Mouse (Mus musculus) forebrain, embryonic 16.5 days (tissue): ENCODE data around the gene Ccdc173. TPM values are rescaled to one million over a fixed set of nuclear protein-coding genes. Genes with fewer than 3 reads are reported as not detected.
A peak's percentile ranks its signal among the peaks of the same experiment; 100 is the strongest.

Source experiments
- ATAC-seq: fragments of 200-750 bp; cut with Nextera tagmentation; 2 replicates; pipeline ENCODE4 v1.8.0; 2017; ENCODE audit warnings: mild to moderate bottlenecking, moderate library complexity
- H3K27ac ChIP-seq: fragments of 300-500 bp; sonication (generic); 2 replicates; pipeline ENCODE4 v1.5.1; 2014; ENCODE audit warnings: low read length, control low read depth
- H3K27me3 ChIP-seq: fragments of 300-500 bp; sonication (generic); replicated peaks from 2 replicates; pipeline ENCODE4 v1.6.1; 2014; ENCODE audit warnings: low read length; ENCODE audit not compliant: control insufficient read depth, insufficient read depth
- H3K36me3 ChIP-seq: fragments of 300-500 bp; sonication (generic); 2 replicates; pipeline ENCODE4 v1.6.1; 2014; ENCODE audit not compliant: control insufficient read depth, insufficient read depth
- H3K4me1 ChIP-seq: fragments of 300-500 bp; sonication (generic); replicated peaks from 2 replicates; pipeline ENCODE4 v1.6.1; 2014; ENCODE audit warnings: low read length; ENCODE audit not compliant: control insufficient read depth, insufficient read depth
- H3K4me2 ChIP-seq: fragments of 300-500 bp; sonication (generic); 2 replicates; pipeline ENCODE4 v1.6.1; 2014; ENCODE audit warnings: mild to moderate bottlenecking, low read length, control low read depth
- H3K4me3 ChIP-seq: fragments of 300-500 bp; sonication (generic); replicated peaks from 2 replicates; pipeline ENCODE4 v1.5.1; 2014; ENCODE audit warnings: mild to moderate bottlenecking, low read length, control low read depth
- H3K9ac ChIP-seq: fragments of 300-500 bp; sonication (generic); replicated peaks from 2 replicates; pipeline ENCODE4 v1.6.1; 2014; ENCODE audit warnings: low read depth, low read length, control low read depth
- H3K9me3 ChIP-seq: fragments of 300-500 bp; sonication (generic); 2 replicates; pipeline ENCODE4 v1.6.1; 2016; ENCODE audit warnings: low read length; ENCODE audit not compliant: control insufficient read depth
- WGBS: fragments of 180-500 bp; shearing (Covaris S2); extraction: QIAGEN DNeasy Blood & Tissue Kit; methylation state at CpG from one replicate; pipeline ENCODE4 v1.1.7; 2014; 5-methylcytosine and 5-hydroxymethylcytosine counted together
- polyA plus RNA-seq: library from polyadenylated mRNA; unstranded; fragments of >200 nt; fragmentation: Nextera tagmentation; extraction: Ambion mirVana; gene quantifications from 2 replicates; pipeline ENCODE4 v1.2.1, GENCODE M21; 2015

Gene Ccdc173
- polyA plus RNA-seq, 1 experiment from 2014 or later, result 1.9 TPM

- 76% methylated on average over 8 of the region's 8 CpGs for WGBS
- H3K27me3 ChIP-seq, result no peaks in the 10 kb centered on the region
- H3K4me2 ChIP-seq, result no peak overlapping the region
- H3K9me3 ChIP-seq, result no peaks in the 10 kb centered on the region
- ATAC-seq, result no peak
- H3K9ac ChIP-seq, result no peak overlapping the region
- H3K27ac ChIP-seq, result no peak overlapping the region
- no peaks in the 10 kb centered on the region for H3K36me3 ChIP-seq
- no peak overlapping the region for H3K4me3 ChIP-seq
- no peaks in the 10 kb centered on the region for H3K4me1 ChIP-seq
These were observed 14.4 kb upstream of the Ccdc173 start for GRCm38 (mm10) chr2:69803756-69804155.

- no peak overlapping the region for H3K9ac ChIP-seq
- no peaks in the 10 kb centered on the region for H3K27me3 ChIP-seq
- H3K4me2 ChIP-seq, result no peak overlapping the region
- no peaks in the 10 kb centered on the region for H3K4me1 ChIP-seq
- no peaks in the 10 kb centered on the region for H3K9me3 ChIP-seq
- no peak for ATAC-seq
- H3K36me3 ChIP-seq, result no peaks in the 10 kb centered on the region
- H3K27ac ChIP-seq, result no peak overlapping the region
- WGBS, result 63% methylated on average over 5 of the region's 5 CpGs
- no peak overlapping the region for H3K4me3 ChIP-seq
These were observed 13.5 kb upstream of the Ccdc173 start for GRCm38 (mm10) chr2:69802911-69803312.

GRCm38 (mm10) chr2:69790722-69791121 is 1.3 kb upstream of the Ccdc173 start:
- peaks cover 7% of the 10 kb centered on the region; the same call in 1 of the 2 replicates for H3K4me1 ChIP-seq

GRCm38 (mm10) chr2:69790285-69790684 is 910 bp upstream of the Ccdc173 start:
- peaks cover 7% of the 10 kb centered on the region; the same call in 1 of the 2 replicates for H3K4me1 ChIP-seq
- peak overlapping the region; percentile 72 for H3K4me2 ChIP-seq
- H3K27me3 ChIP-seq, result no peaks in the 10 kb centered on the region
- under 1% methylated on average over 10 of the region's 10 CpGs for WGBS
- peaks cover 9% of the 10 kb centered on the region for H3K36me3 ChIP-seq
- H3K9ac ChIP-seq, result no peak overlapping the region; the same call in 1 of the 2 replicates
- no peak overlapping the region for H3K27ac ChIP-seq
- no peaks in the 10 kb centered on the region for H3K9me3 ChIP-seq
- ATAC-seq, result 0 out of 2 replicates have a peak, but pooled peaks have one; percentile 15
- peak overlapping the region; percentile 67 for H3K4me3 ChIP-seq

More at GRCm38 (mm10) chr2:69790722-69791121, 1.3 kb upstream of the Ccdc173 start:
- Histone ChIP-seq H3K9ac (no peak overlapping the region), H3K27ac (no peak overlapping the region), H3K36me3 (peaks cover 13% of the 10 kb centered on the region), H3K4me3 (peak overlapping the region; percentile 67; the same call in 1 of the 2 replicates), H3K27me3 (no peaks in the 10 kb centered on the region), H3K4me2 (peak overlapping the region; percentile 72), H3K9me3 (no peaks in the 10 kb centered on the region)
- 69% methylated on average over 4 of the region's 4 CpGs for WGBS
- no peak for ATAC-seq

DNA sequence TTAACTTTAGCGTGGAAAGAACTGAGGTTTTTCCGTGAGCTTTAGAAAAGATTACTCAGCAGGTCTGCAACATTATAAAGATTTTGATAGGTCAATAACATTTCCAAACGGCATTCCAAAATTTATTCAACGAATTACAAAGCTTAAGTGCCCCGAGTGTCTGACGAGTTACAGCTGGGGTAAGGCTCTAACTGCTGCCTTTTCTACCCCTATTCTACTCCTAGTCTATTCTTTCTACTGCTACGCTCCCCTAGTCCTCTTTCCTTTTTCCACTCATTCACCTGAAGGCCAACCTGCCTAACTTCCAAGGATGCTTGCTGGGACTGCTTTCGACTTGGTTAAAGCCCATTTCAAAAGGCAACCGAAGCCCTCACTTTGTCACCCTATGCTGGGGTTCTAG is 401 bp downstream of the Ccdc173 start:
- H3K27me3 ChIP-seq, result no peaks in the 10 kb centered on the region
- H3K9me3 ChIP-seq, result no peaks in the 10 kb centered on the region
- peak overlapping the region; percentile 67 for H3K9ac ChIP-seq
- ATAC-seq, result peak; percentile 39; the same call in 1 of the 2 replicates
- H3K36me3 ChIP-seq, result peaks cover 3% of the 10 kb centered on the region; the same call in 1 of the 2 replicates
- peaks cover 7% of the 10 kb centered on the region; the same call in 1 of the 2 replicates for H3K4me1 ChIP-seq
- 19% methylated on average over 9 of the region's 9 CpGs for WGBS
- peak overlapping the region; percentile 72 for H3K4me2 ChIP-seq
- peak overlapping the region; percentile 67 for H3K4me3 ChIP-seq
- peak overlapping the region; percentile 69 for H3K27ac ChIP-seq

DNA sequence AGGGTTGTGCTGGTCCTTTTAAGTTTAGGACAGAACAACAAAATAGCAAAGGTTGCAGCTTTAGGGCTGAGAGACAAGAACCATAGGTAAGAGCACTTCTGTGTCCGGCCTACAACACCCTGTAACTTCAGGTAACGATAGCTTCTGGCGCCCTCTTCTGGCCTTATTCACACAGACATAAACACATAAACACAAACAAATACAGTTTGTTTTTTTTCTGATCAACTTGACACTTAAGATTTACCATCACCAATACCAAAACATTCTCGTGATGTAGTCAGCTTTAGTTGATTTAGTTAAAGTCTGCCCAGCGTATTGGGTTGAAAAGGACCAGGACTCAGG is 10.6 kb downstream of the Ccdc173 start:
- Histone ChIP-seq H3K4me3 (no peak overlapping the region), H3K27me3 (no peaks in the 10 kb centered on the region), H3K27ac (no peak overlapping the region), H3K9ac (no peak overlapping the region), H3K9me3 (no peaks in the 10 kb centered on the region), H3K4me1 (no peaks in the 10 kb centered on the region), H3K36me3 (peaks cover 4% of the 10 kb centered on the region; the same call in 1 of the 2 replicates), H3K4me2 (no peak overlapping the region)
- no peak for ATAC-seq
- WGBS, result 45% methylated on average over 5 of the region's 5 CpGs

GRCm38 (mm10) chr2:69777985-69778835 is 11.2 kb downstream of the Ccdc173 start:
- Histone ChIP-seq H3K4me3 (no peak overlapping the region), H3K9ac (no peak overlapping the region), H3K4me2 (no peak overlapping the region), H3K4me1 (no peaks in the 10 kb centered on the region), H3K27me3 (no peaks in the 10 kb centered on the region), H3K9me3 (no peaks in the 10 kb centered on the region), H3K36me3 (peaks cover 4% of the 10 kb centered on the region; the same call in 1 of the 2 replicates), H3K27ac (no peak overlapping the region)
- no peak for ATAC-seq
- 77% methylated on average over 7 of the region's 7 CpGs for WGBS

GRCm38 (mm10) chr2:69773331-69773730 is 16.0 kb downstream of the Ccdc173 start:
- H3K9ac ChIP-seq, result no peak overlapping the region
- 93% methylated on average over 3 of the region's 3 CpGs for WGBS
- H3K4me2 ChIP-seq, result no peak overlapping the region
- no peak overlapping the region for H3K27ac ChIP-seq
- no peaks in the 10 kb centered on the region for H3K27me3 ChIP-seq
- no peaks in the 10 kb centered on the region for H3K9me3 ChIP-seq
- H3K36me3 ChIP-seq, result peaks cover 4% of the 10 kb centered on the region; the same call in 1 of the 2 replicates
- no peaks in the 10 kb centered on the region for H3K4me1 ChIP-seq
- ATAC-seq, result no peak
- H3K4me3 ChIP-seq, result no peak overlapping the region

DNA sequence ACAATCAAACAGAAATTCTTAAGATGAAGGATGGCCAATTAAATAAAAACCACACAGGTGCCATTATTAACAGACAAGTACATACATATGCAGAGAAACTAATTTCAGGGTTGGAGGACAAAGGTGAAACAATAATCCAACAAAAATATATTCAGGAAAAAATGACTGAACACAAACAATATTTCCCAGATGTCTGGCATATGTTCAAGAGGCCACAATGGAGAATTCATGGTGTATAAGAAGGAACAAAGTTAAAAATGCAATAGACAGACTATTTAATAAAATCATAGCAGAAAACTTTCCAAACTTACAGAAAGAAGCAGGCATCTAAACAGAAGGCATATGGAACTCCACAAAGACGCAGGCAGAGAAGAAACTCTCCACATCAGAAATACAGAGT is 24.7 kb downstream of the Ccdc173 start:
- no peaks in the 10 kb centered on the region for H3K4me1 ChIP-seq
- no peaks in the 10 kb centered on the region for H3K36me3 ChIP-seq
- H3K9me3 ChIP-seq, result no peaks in the 10 kb centered on the region
- no peak overlapping the region for H3K4me3 ChIP-seq
- no peak for ATAC-seq
- WGBS, result 100% methylated on average over 1 of the region's 1 CpGs
- H3K27ac ChIP-seq, result no peak overlapping the region
- no peak overlapping the region for H3K4me2 ChIP-seq
- no peaks in the 10 kb centered on the region for H3K27me3 ChIP-seq
- no peak overlapping the region for H3K9ac ChIP-seq
